Mouse (Mus musculus) kidney, postnatal 0 days (tissue): ENCODE measurements at regions not wholly inside any gene's neighbourhood (a gene's known extent, or its start where the extent isn't known, plus 50 kb on each side); places are given as distances from the start of the nearest gene placed in this dataset.
A peak's percentile ranks its signal among the peaks of the same experiment; 100 is the strongest.

Source experiments
- ATAC-seq: fragments of 200-750 bp; cut with Nextera tagmentation; replicated peaks from 2 replicates; pipeline ENCODE4 v1.8.0; 2017; ENCODE audit warnings: low read depth, moderate number of reproducible peaks, moderate TSS enrichment, moderate library complexity; ENCODE audit not compliant: low FRiP score
- DNase-seq: peaks from one replicate; pipeline ENCODE4 v3.0.0-alpha.2; 2016; ENCODE audit warnings: low spot score
- H3K27ac ChIP-seq: fragments of 300-500 bp; sonication (generic); 2 replicates; pipeline ENCODE4 v1.5.1; 2014; ENCODE audit warnings: mild to moderate bottlenecking
- H3K27me3 ChIP-seq: fragments of 300-500 bp; sonication (generic); 2 replicates; pipeline ENCODE4 v1.6.1; 2014; ENCODE audit warnings: low read length, mixed read lengths; ENCODE audit not compliant: insufficient read depth
- H3K36me3 ChIP-seq: fragments of 300-500 bp; sonication (generic); 2 replicates; pipeline ENCODE4 v1.6.1; 2014; ENCODE audit warnings: low read length, mixed read lengths; ENCODE audit not compliant: insufficient read depth
- H3K4me1 ChIP-seq: fragments of 300-500 bp; sonication (generic); replicated peaks from 2 replicates; pipeline ENCODE4 v1.6.1; 2014; ENCODE audit warnings: antibody characterized with exemption, low read length, mixed read lengths; ENCODE audit not compliant: insufficient read depth
- H3K4me2 ChIP-seq: fragments of 300-500 bp; sonication (generic); 2 replicates; pipeline ENCODE4 v1.6.1; 2014; ENCODE audit warnings: mild to moderate bottlenecking, low read length, moderate library complexity, mixed read lengths
- H3K4me3 ChIP-seq: fragments of 300-500 bp; sonication (generic); replicated peaks from 2 replicates; pipeline ENCODE4 v1.5.1; 2014; ENCODE audit warnings: low read depth, low read length
- H3K9ac ChIP-seq: fragments of 300-500 bp; sonication (generic); 2 replicates; pipeline ENCODE4 v1.6.1; 2014; ENCODE audit warnings: low read depth, low read length
- H3K9me3 ChIP-seq: fragments of 300-500 bp; sonication (generic); replicated peaks from 2 replicates; pipeline ENCODE4 v1.6.1; 2016; ENCODE audit warnings: low read length, inconsistent platforms, mixed read lengths
- CTCF ChIP-seq: IDR thresholded peaks from 2 replicates; pipeline ENCODE4 v1.5.1; 2016; ENCODE audit warnings: antibody characterized with exemption, low read depth, mild to moderate bottlenecking, moderate library complexity
- WGBS: fragments of 180-500 bp; shearing (Covaris S2); extraction: QIAGEN DNeasy Blood & Tissue Kit; methylation state at CpG from one replicate; pipeline ENCODE4 v1.1.7; 2014; 5-methylcytosine and 5-hydroxymethylcytosine counted together

GRCm38 (mm10) chr9:31995700-31996099, 82.4 kb upstream of the Barx2 start:
- Histone ChIP-seq H3K36me3 (no peaks in the 10 kb centered on the region), H3K9me3 (no peaks in the 10 kb centered on the region), H3K4me3 (no peak overlapping the region), H3K4me1 (peaks cover 19% of the 10 kb centered on the region), H3K4me2 (no peak overlapping the region), H3K27ac (no peak overlapping the region), H3K9ac (0 out of 2 replicates have a peak overlapping the region, but pooled peaks have one; percentile 1), H3K27me3 (no peaks in the 10 kb centered on the region)
- WGBS = 52% methylated on average over 4 of the region's 4 CpGs
- no peak for ATAC-seq
- no peak for TF ChIP-seq CTCF
- DNase-seq = no peak

DNA sequence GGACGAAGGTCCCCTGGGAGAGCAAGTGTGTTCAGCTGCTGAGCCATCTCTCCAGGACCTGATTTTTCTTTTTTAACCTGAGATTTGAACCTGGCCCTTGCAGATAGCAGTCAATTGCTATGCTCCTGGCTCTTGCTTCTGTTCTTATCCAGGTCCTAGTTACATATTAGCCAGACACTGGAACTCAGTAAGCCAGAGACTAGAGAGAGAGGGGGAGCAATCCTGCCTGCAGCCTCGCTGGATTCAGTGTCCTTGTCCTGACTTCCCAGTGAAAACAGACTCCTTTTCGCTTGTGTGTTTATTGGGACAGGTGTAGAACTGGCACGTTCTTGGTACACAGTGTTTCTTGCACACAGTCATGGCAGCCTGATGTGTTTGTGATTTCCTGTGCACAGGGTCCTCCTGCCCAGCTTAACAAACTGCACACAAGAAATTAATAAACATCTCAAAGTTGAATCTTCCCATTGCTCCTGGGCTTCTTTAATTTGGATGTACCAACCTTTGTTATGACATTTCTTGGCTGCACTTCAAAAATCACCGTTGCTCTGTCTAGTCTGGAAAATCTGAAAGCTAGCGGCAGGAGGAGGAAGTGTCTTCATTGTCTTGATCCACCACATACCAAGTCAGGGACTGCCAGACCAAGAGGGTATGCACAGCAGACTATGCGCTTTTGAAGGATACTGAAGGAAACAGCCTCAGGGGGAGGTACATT, 83.4 kb upstream of the Barx2 start:
- Histone ChIP-seq H3K36me3 (no peaks in the 10 kb centered on the region), H3K4me2 (no peak overlapping the region), H3K9me3 (no peaks in the 10 kb centered on the region), H3K9ac (no peak overlapping the region), H3K4me1 (peaks cover 19% of the 10 kb centered on the region), H3K27me3 (no peaks in the 10 kb centered on the region), H3K4me3 (no peak overlapping the region), H3K27ac (peak overlapping the region; percentile 40; the same call in 1 of the 2 replicates)
- DNase-seq (no peak), ATAC-seq (no peak)
- 55% methylated on average over 7 of the region's 7 CpGs for WGBS
- no peak for TF ChIP-seq CTCF

- no peak for TF ChIP-seq CTCF
- H3K9ac ChIP-seq = no peak overlapping the region
Observed at GRCm38 (mm10) chr9:31997178-31998097, 84.2 kb upstream of the Barx2 start.

DNA sequence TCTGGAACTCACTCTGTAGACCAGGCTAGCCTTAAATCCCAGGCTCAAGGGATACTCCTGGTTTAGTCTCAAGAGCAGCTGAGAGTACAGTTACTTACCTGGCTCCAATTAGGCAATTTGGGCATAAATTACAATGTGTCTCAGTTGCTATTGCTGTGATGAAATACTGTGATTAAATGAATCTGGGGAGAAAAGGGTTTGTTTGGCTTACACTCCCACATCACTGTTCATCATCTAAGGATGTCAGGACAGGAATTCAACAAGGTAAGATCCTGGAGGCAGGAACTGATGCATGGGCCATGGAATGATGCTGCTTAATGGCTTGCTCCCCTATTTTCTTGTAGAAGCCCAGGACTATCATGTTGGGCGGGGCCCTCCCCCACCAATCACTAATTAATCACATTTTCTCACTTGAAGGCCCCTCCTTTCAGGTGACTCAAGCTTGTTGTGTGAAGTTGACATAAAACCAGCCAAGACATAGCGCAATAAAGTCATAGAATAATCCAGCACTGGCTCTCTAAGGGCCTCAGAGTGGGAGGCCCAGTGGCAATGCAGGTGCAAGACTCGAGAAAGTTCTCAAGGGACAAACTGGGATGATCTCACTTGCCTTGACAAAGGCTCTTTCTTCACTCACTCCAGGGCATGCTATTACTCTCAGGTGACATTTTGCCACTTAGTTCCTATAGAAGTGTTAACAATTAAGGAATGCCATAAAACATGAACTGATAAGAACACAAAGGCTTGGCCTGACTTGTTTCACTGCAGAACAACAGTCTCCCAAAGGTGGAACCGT, 85.4 kb upstream of the Barx2 start:
- no peak overlapping the region for H3K4me3 ChIP-seq
- ATAC-seq (no peak), DNase-seq (no peak)
- H3K9ac ChIP-seq = no peak overlapping the region
- no peaks in the 10 kb centered on the region for H3K9me3 ChIP-seq
- no peak for TF ChIP-seq CTCF
- H3K36me3 ChIP-seq = no peaks in the 10 kb centered on the region
- H3K27me3 ChIP-seq = no peaks in the 10 kb centered on the region
- H3K4me2 ChIP-seq = no peak overlapping the region
- H3K27ac ChIP-seq = no peak overlapping the region
- peaks cover 19% of the 10 kb centered on the region for H3K4me1 ChIP-seq
- 79% methylated on average over 4 of the region's 4 CpGs for WGBS

More at GRCm38 (mm10) chr9:31997178-31998097, 84.2 kb upstream of the Barx2 start:
- Histone ChIP-seq H3K4me1 (peaks cover 19% of the 10 kb centered on the region), H3K36me3 (no peaks in the 10 kb centered on the region), H3K4me2 (0 out of 2 replicates have a peak overlapping the region, but pooled peaks have one; percentile 9), H3K27ac (0 out of 2 replicates have a peak overlapping the region, but pooled peaks have one; percentile 47), H3K4me3 (no peak overlapping the region), H3K9me3 (no peaks in the 10 kb centered on the region), H3K27me3 (no peaks in the 10 kb centered on the region)
- 34% methylated on average over 25 of the region's 25 CpGs for WGBS
- no peak; the same call in 1 of the 2 replicates for ATAC-seq
- peak; percentile 66 for DNase-seq

GRCm38 (mm10) chr9:31999760-32000159, 86.5 kb upstream of the Barx2 start:
- DNase-seq = no peak

DNA sequence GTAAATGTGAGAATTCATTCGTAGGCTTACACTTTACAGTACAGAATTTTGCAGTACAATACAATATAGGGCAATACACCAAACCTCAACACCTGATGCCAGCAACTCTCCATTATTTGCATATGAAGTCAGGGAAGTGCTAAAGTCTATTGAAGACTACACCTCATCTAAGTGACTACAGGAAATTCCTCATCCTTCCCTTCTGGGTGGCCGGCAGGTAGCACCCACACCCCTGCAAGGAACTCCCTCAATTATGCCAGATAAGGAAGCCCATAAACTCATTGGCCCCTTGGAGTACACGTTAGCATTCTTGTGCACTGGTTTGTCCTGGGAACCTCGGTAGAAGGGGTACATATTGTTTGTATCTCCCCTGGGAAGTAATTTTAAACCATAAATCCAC, 89.7 kb upstream of the Barx2 start:
- no peak overlapping the region for H3K4me2 ChIP-seq
- DNase-seq = no peak
- H3K36me3 ChIP-seq = no peaks in the 10 kb centered on the region
- peaks cover under 1% of the 10 kb centered on the region; the same call in 1 of the 2 replicates for H3K4me1 ChIP-seq
- TF ChIP-seq CTCF = no peak
- no peaks in the 10 kb centered on the region for H3K27me3 ChIP-seq
- no peak overlapping the region for H3K4me3 ChIP-seq
- H3K27ac ChIP-seq = no peak overlapping the region
- ATAC-seq = no peak
- no peaks in the 10 kb centered on the region for H3K9me3 ChIP-seq
- WGBS = 39% methylated on average over 4 of the region's 4 CpGs
- no peak overlapping the region for H3K9ac ChIP-seq

More at GRCm38 (mm10) chr9:31999760-32000159, 86.5 kb upstream of the Barx2 start:
- 52% methylated on average over 1 of the region's 1 CpGs for WGBS
- no peak for ATAC-seq
- H3K9ac ChIP-seq = no peak overlapping the region
- no peaks in the 10 kb centered on the region for H3K36me3 ChIP-seq
- no peak overlapping the region for H3K4me3 ChIP-seq
- no peak overlapping the region for H3K27ac ChIP-seq
- H3K4me2 ChIP-seq = no peak overlapping the region
- no peaks in the 10 kb centered on the region for H3K9me3 ChIP-seq
- no peak for TF ChIP-seq CTCF
- H3K4me1 ChIP-seq = peaks cover 19% of the 10 kb centered on the region
- H3K27me3 ChIP-seq = no peaks in the 10 kb centered on the region
